Mouse (Mus musculus) liver, embryonic 14.5 days (tissue): Measurements from ENCODE around the gene Shprh. TPM values are rescaled to one million over a fixed set of nuclear protein-coding genes. Genes with fewer than 3 reads are reported as not detected.

Experiments used
- ATAC-seq: fragments of 200-750 bp; cut with Nextera tagmentation; 2 replicates; pipeline ENCODE4 v1.8.0; 2017; ENCODE audit warnings: moderate number of reproducible peaks, mild to moderate bottlenecking, moderate library complexity; ENCODE audit not compliant: insufficient read depth
- DNase-seq, 3 experiments: peaks; one replicate each; pipeline ENCODE4 v3.0.0-alpha.2; 2012 to 2013; ENCODE audit warnings: low read depth in 3 of 3, low spot score in 3 of 3
- H3K27ac ChIP-seq: fragments of 300-500 bp; sonication (generic); 2 replicates; pipeline ENCODE4 v1.5.1; 2014; ENCODE audit warnings: moderate library complexity, mild to moderate bottlenecking, control low read depth, inconsistent platforms
- H3K27me3 ChIP-seq: fragments of 300-500 bp; sonication (generic); 2 replicates; pipeline ENCODE4 v1.6.1; 2014; ENCODE audit warnings: mild to moderate bottlenecking, low read length, moderate library complexity; ENCODE audit not compliant: control insufficient read depth, insufficient read depth
- H3K36me3 ChIP-seq: fragments of 300-500 bp; sonication (generic); replicated peaks from 2 replicates; pipeline ENCODE4 v1.6.1; 2014; ENCODE audit warnings: low read depth; ENCODE audit not compliant: control insufficient read depth, insufficient read depth
- H3K4me1 ChIP-seq, 2 experiments: fragments of 200-500 bp in 1 of 2; fragments of 300-500 bp in 1 of 2; sonication (generic) in 1 of 2; replicated peaks; 2 replicates each; pipeline ENCODE4 v1.6.1; 2012 to 2014; ENCODE audit warnings: antibody characterized with exemption in 1 of 2, inconsistent platforms in 1 of 2, low read length in 1 of 2; ENCODE audit not compliant: control insufficient read depth in 2 of 2, insufficient read depth in 2 of 2
- H3K4me2 ChIP-seq: fragments of 300-500 bp; sonication (generic); 2 replicates; pipeline ENCODE4 v1.6.1; 2014; ENCODE audit warnings: low read depth, mild to moderate bottlenecking, control low read depth, moderate library complexity
- H3K4me3 ChIP-seq, 2 experiments: fragments of 200-500 bp in 1 of 2; fragments of 300-500 bp in 1 of 2; sonication (generic) in 1 of 2; 2 replicates each; pipeline ENCODE4 v1.5.1; 2012 to 2014; ENCODE audit warnings: low read depth in 2 of 2, low read length in 2 of 2, mild to moderate bottlenecking in 2 of 2, control low read depth in 1 of 2, inconsistent platforms in 1 of 2, moderate library complexity in 1 of 2; ENCODE audit not compliant: insufficient read depth in 1 of 2
- H3K9ac ChIP-seq: fragments of 300-500 bp; sonication (generic); replicated peaks from 2 replicates; pipeline ENCODE4 v1.6.1; 2014; ENCODE audit warnings: mild to moderate bottlenecking, control low read depth, moderate library complexity
- H3K9me3 ChIP-seq: fragments of 300-500 bp; sonication (generic); 2 replicates; pipeline ENCODE4 v1.6.1; 2016; ENCODE audit warnings: low read length, mixed read lengths; ENCODE audit not compliant: control insufficient read depth
- CTCF ChIP-seq: IDR thresholded peaks from 2 replicates; pipeline ENCODE4 v1.5.1; 2016; ENCODE audit warnings: antibody characterized with exemption, low read depth, control low read depth
- EP300 ChIP-seq: IDR thresholded peaks from 2 replicates; pipeline ENCODE4 v1.6.1; 2016; ENCODE audit warnings: antibody characterized with exemption, low read depth
- WGBS: fragments of 180-500 bp; shearing (Covaris S2); extraction: QIAGEN DNeasy Blood & Tissue Kit; methylation state at CpG from one replicate; pipeline ENCODE4 v1.1.7; 2014; ENCODE audit not compliant: insufficient replicate concordance; 5-methylcytosine and 5-hydroxymethylcytosine counted together
- polyA plus RNA-seq, 2 experiments: library from polyadenylated mRNA; depleted of rRNA in 1 of 2; stranded (reverse) in 1 of 2; unstranded in 1 of 2; fragments of >200 nt; fragmentation: Nextera tagmentation in 1 of 2; extraction: Ambion mirVana in 1 of 2; gene quantifications; 2 replicates each; pipeline versions ENCODE4 v1.2.1 to v1.2.3; 2012 to 2014

The Shprh gene
- polyA plus RNA-seq, 2 experiments, result 2.6 to 4.2 TPM

DNA sequence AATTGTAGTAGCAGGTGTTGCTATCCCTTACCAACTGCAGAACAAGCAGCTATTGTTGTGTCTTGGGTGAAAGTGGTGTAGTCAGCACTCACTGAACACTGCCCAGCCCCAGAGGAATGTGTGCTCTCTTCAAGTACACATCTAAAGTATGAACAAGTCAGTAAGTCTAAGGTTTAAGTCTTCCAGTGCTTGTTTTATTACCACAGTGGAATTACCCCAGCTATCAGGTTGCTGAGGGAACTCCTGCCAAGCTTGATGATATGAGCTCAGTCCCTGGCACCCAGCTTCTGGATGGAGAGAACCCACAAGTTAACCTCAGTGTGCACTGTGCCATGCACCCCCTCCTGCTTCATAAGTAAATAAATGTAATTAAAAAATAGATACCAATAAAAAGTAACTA lies 23.3 kb downstream of the Shprh start:
- ATAC-seq, result no peak

GRCm38 (mm10) chr10:11175801-11176482 lies 26.7 kb downstream of the Shprh start:
- Histone ChIP-seq H3K4me3 (no peak overlapping the region), H3K27me3 (no peaks in the 10 kb centered on the region), H3K36me3 (peaks cover 22% of the 10 kb centered on the region), H3K9ac (no peak overlapping the region), H3K9me3 (no peaks in the 10 kb centered on the region), H3K27ac (no peak overlapping the region), H3K4me2 (no peak overlapping the region), H3K4me1 (no peaks in the 10 kb centered on the region)
- ATAC-seq (no peak), DNase-seq (no peak)
- TF ChIP-seq EP300, result no peak
- no peak; the same call in 1 of the 2 replicates for TF ChIP-seq CTCF
- WGBS, result 81% methylated on average over 8 of the region's 8 CpGs

More for the DNA sequence above, 23.3 kb downstream of the Shprh start:
- H3K4me2 ChIP-seq, result no peak overlapping the region
- H3K27ac ChIP-seq, result no peak overlapping the region
- DNase-seq, result no peak
- H3K4me3 ChIP-seq, result no peak overlapping the region
- peaks cover 32% of the 10 kb centered on the region for H3K36me3 ChIP-seq
- H3K9ac ChIP-seq, result no peak overlapping the region
- H3K4me1 ChIP-seq, result no peaks in the 10 kb centered on the region
- TF ChIP-seq EP300 (no peak), CTCF (no peak)
- H3K9me3 ChIP-seq, result no peaks in the 10 kb centered on the region
- H3K27me3 ChIP-seq, result no peaks in the 10 kb centered on the region

DNA sequence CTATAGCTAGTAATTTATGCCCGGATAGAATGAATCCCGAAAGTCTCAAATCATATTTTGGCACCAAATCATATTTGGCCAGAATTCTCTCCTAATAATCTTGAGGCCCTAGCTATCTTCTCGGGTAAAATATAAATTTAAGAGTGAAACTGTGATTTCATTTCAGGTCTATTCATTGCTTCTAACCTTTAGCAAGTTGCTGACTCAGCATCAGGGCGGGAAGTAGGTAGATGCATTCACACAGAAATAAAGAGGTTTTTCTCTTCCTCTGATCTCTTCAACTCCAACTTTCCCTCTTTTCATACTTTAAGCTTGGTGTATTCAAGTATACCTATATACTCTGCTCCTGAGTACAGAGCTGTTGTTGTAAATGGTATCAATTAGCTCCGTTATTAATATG lies 30.9 kb downstream of the Shprh start:
- no peaks in the 10 kb centered on the region for H3K9me3 ChIP-seq
- H3K4me3 ChIP-seq, result no peak overlapping the region
- H3K4me1 ChIP-seq, result no peaks in the 10 kb centered on the region
- TF ChIP-seq CTCF (no peak), EP300 (no peak)
- 83% methylated on average over 5 of the region's 5 CpGs for WGBS
- H3K27ac ChIP-seq, result no peak overlapping the region
- ATAC-seq (no peak), DNase-seq (no peak)
- no peak overlapping the region for H3K9ac ChIP-seq
- no peaks in the 10 kb centered on the region for H3K27me3 ChIP-seq
- no peak overlapping the region for H3K4me2 ChIP-seq
- H3K36me3 ChIP-seq, result peaks cover 10% of the 10 kb centered on the region

GRCm38 (mm10) chr10:11197341-11197740 lies 48.1 kb downstream of the Shprh start:
- H3K9me3 ChIP-seq, result no peaks in the 10 kb centered on the region
- DNase-seq (no peak), ATAC-seq (no peak)
- no peaks in the 10 kb centered on the region for H3K27me3 ChIP-seq
- no peaks in the 10 kb centered on the region for H3K4me1 ChIP-seq
- peaks cover 14% of the 10 kb centered on the region for H3K36me3 ChIP-seq
- H3K4me3 ChIP-seq, result no peak overlapping the region
- no peak overlapping the region for H3K4me2 ChIP-seq
- no peak overlapping the region for H3K9ac ChIP-seq
- WGBS, result 93% methylated on average over 1 of the region's 1 CpGs
- no peak for TF ChIP-seq EP300
- TF ChIP-seq CTCF, result no peak
- no peak overlapping the region for H3K27ac ChIP-seq

GRCm38 (mm10) chr10:11198346-11198745 lies 49.1 kb downstream of the Shprh start:
- Histone ChIP-seq H3K9ac (no peak overlapping the region), H3K4me3 (no peak overlapping the region), H3K27me3 (no peaks in the 10 kb centered on the region), H3K4me1 (no peaks in the 10 kb centered on the region), H3K9me3 (no peaks in the 10 kb centered on the region), H3K4me2 (no peak overlapping the region), H3K27ac (no peak overlapping the region), H3K36me3 (peaks cover 9% of the 10 kb centered on the region)
- 95% methylated on average over 2 of the region's 2 CpGs for WGBS
- ATAC-seq (no peak), DNase-seq (no peak)
- TF ChIP-seq CTCF, result no peak
- no peak for TF ChIP-seq EP300
